Mouse (Mus musculus): ENCODE measurements around the gene Ctrc. TPM values are rescaled to one million over a fixed set of nuclear protein-coding genes. Genes with fewer than 3 reads are reported as not detected.
A peak's percentile ranks its signal among the peaks of the same experiment; 100 is the strongest.

Gene Ctrc
- polyA plus RNA-seq, 1 experiment from 2014 or later: not detected

GRCm38 (mm10) chr4:141796954-141797353 is 49.2 kb downstream of the Ctrc start:
- H3K27ac ChIP-seq (ENCODE audit: low read depth): no peak overlapping the region
- no peak for ATAC-seq
- TF ChIP-seq CTCF (IDR thresholded peaks at IDR 0.05; ENCODE audit: low read depth) (no peak), EP300 (IDR thresholded peaks at IDR 0.05; ENCODE audit: low read depth) (no peak)
- no peak overlapping the region for H3K4me3 ChIP-seq (ENCODE audit: low read depth, low read length)
- no peaks in the 10 kb centered on the region for H3K27me3 ChIP-seq (ENCODE audit: insufficient read depth, low read length)
- H3K36me3 ChIP-seq (replicated peaks; ENCODE audit: insufficient read depth, low read length): peaks cover 14% of the 10 kb centered on the region
- DNase-seq: no peak
- WGBS (ENCODE audit: insufficient replicate concordance): 86% methylated on average over 4 of the region's 4 CpGs
- peaks cover 25% of the 10 kb centered on the region for H3K4me1 ChIP-seq (ENCODE audit: insufficient read depth)
- H3K4me2 ChIP-seq (ENCODE audit: low read depth, low read length): no peak overlapping the region
- H3K9me3 ChIP-seq (ENCODE audit: low read length): no peaks in the 10 kb centered on the region
- H3K9ac ChIP-seq (replicated peaks): no peak overlapping the region

GRCm38 (mm10) chr4:141796356-141796755 is 49.8 kb downstream of the Ctrc start:
- H3K4me1 ChIP-seq (ENCODE audit: insufficient read depth): peaks cover 28% of the 10 kb centered on the region

GRCm38 (mm10) chr4:141794152-141794535 is 52.0 kb downstream of the Ctrc start:
- 5% methylated on average over 5 of the region's 5 CpGs for WGBS (ENCODE audit: insufficient replicate concordance)
- ATAC-seq (no peak), DNase-seq (no peak)
- peak overlapping the region; percentile 48 for H3K9ac ChIP-seq (replicated peaks)
- peaks cover 14% of the 10 kb centered on the region for H3K36me3 ChIP-seq (replicated peaks; ENCODE audit: insufficient read depth, low read length)
- no peaks in the 10 kb centered on the region for H3K27me3 ChIP-seq (ENCODE audit: insufficient read depth, low read length)
- peaks cover 39% of the 10 kb centered on the region for H3K4me1 ChIP-seq (ENCODE audit: insufficient read depth)
- TF ChIP-seq EP300 (IDR thresholded peaks at IDR 0.05; ENCODE audit: low read depth) (peak; percentile 14; the same call in 1 of the 2 replicates), CTCF (IDR thresholded peaks at IDR 0.05; ENCODE audit: low read depth) (no peak)
- H3K27ac ChIP-seq (ENCODE audit: low read depth): peak overlapping the region; percentile 81
- H3K4me3 ChIP-seq (ENCODE audit: low read depth, low read length): peak overlapping the region; percentile 51
- H3K4me2 ChIP-seq (ENCODE audit: low read depth, low read length): peak overlapping the region; percentile 76
- no peaks in the 10 kb centered on the region for H3K9me3 ChIP-seq (ENCODE audit: low read length)

More at GRCm38 (mm10) chr4:141796356-141796755, 49.8 kb downstream of the Ctrc start:
- Histone ChIP-seq H3K9ac (replicated peaks) (no peak overlapping the region), H3K9me3 (ENCODE audit: low read length) (no peaks in the 10 kb centered on the region), H3K4me3 (ENCODE audit: low read depth, low read length) (no peak overlapping the region), H3K27ac (ENCODE audit: low read depth) (no peak overlapping the region), H3K4me2 (ENCODE audit: low read depth, low read length) (no peak overlapping the region), H3K36me3 (replicated peaks; ENCODE audit: insufficient read depth, low read length) (peaks cover 14% of the 10 kb centered on the region), H3K27me3 (ENCODE audit: insufficient read depth, low read length) (no peaks in the 10 kb centered on the region)
- ATAC-seq (no peak), DNase-seq (no peak)
- WGBS (ENCODE audit: insufficient replicate concordance): 88% methylated on average over 7 of the region's 7 CpGs
- no peak for TF ChIP-seq EP300 (IDR thresholded peaks at IDR 0.05; ENCODE audit: low read depth)
- TF ChIP-seq CTCF (IDR thresholded peaks at IDR 0.05; ENCODE audit: low read depth): no peak

GRCm38 (mm10) chr4:141793282-141794151 is 52.6 kb downstream of the Ctrc start, which contains the start of gene Casp9:
Casp9 (plus strand) TSS chr4:141793612.
- DNase-seq: peak; percentile 98
- peak within 1 kb of the TSS; percentile 51 for H3K4me3 ChIP-seq (ENCODE audit: low read depth, low read length)
- H3K27ac ChIP-seq (ENCODE audit: low read depth): peak within 1 kb of the TSS; percentile 81
- WGBS (ENCODE audit: insufficient replicate concordance): under 1% methylated on average over 70 of the region's 80 CpGs
- TF ChIP-seq CTCF (IDR thresholded peaks at IDR 0.05; ENCODE audit: low read depth): peak; percentile 23; the same call in 1 of the 2 replicates
- peak; percentile 56; the same call in 1 of the 2 replicates for TF ChIP-seq EP300 (IDR thresholded peaks at IDR 0.05; ENCODE audit: low read depth)
- peak within 1 kb of the TSS; percentile 76 for H3K4me2 ChIP-seq (ENCODE audit: low read depth, low read length)
- H3K27me3 ChIP-seq (ENCODE audit: insufficient read depth, low read length): no peaks in the 10 kb centered on the region
- peaks cover 16% of the 10 kb centered on the region for H3K36me3 ChIP-seq (replicated peaks; ENCODE audit: insufficient read depth, low read length)
- peak; percentile 73 for ATAC-seq
- peak within 1 kb of the TSS; percentile 48 for H3K9ac ChIP-seq (replicated peaks)
- no peaks in the 10 kb centered on the region for H3K9me3 ChIP-seq (ENCODE audit: low read length)
- peaks cover 39% of the 10 kb centered on the region for H3K4me1 ChIP-seq (ENCODE audit: insufficient read depth)

- H3K9ac ChIP-seq (replicated peaks): peak overlapping the region; percentile 47
- TF ChIP-seq CTCF (IDR thresholded peaks at IDR 0.05; ENCODE audit: low read depth) (no peak), EP300 (IDR thresholded peaks at IDR 0.05; ENCODE audit: low read depth) (no peak)
- no peaks in the 10 kb centered on the region for H3K9me3 ChIP-seq (ENCODE audit: low read length)
- peak overlapping the region; percentile 76 for H3K4me2 ChIP-seq (ENCODE audit: low read depth, low read length)
- peak overlapping the region; percentile 51 for H3K4me3 ChIP-seq (ENCODE audit: low read depth, low read length)
- peak overlapping the region; percentile 81 for H3K27ac ChIP-seq (ENCODE audit: low read depth)
- H3K36me3 ChIP-seq (replicated peaks; ENCODE audit: insufficient read depth, low read length): peaks cover 18% of the 10 kb centered on the region
- WGBS (ENCODE audit: insufficient replicate concordance): 7% methylated on average over 10 of the region's 10 CpGs
- ATAC-seq: peak; percentile 3; the same call in 1 of the 2 replicates
- H3K4me1 ChIP-seq (ENCODE audit: insufficient read depth): peaks cover 39% of the 10 kb centered on the region
- DNase-seq: no peak
- no peaks in the 10 kb centered on the region for H3K27me3 ChIP-seq (ENCODE audit: insufficient read depth, low read length)
Observed at GRCm38 (mm10) chr4:141792554-141793281, 53.4 kb downstream of the Ctrc start.

GRCm38 (mm10) chr4:141791951-141792350 is 54.2 kb downstream of the Ctrc start:
- H3K36me3 ChIP-seq (replicated peaks; ENCODE audit: insufficient read depth, low read length): peaks cover 17% of the 10 kb centered on the region
- WGBS (ENCODE audit: insufficient replicate concordance): 66% methylated on average over 8 of the region's 8 CpGs
- H3K9me3 ChIP-seq (ENCODE audit: low read length): no peaks in the 10 kb centered on the region
- no peak overlapping the region for H3K4me3 ChIP-seq (ENCODE audit: low read depth, low read length)
- H3K27me3 ChIP-seq (ENCODE audit: insufficient read depth, low read length): no peaks in the 10 kb centered on the region
- peaks cover 39% of the 10 kb centered on the region for H3K4me1 ChIP-seq (ENCODE audit: insufficient read depth)
- DNase-seq (peak; percentile 30), ATAC-seq (no peak)
- H3K4me2 ChIP-seq (ENCODE audit: low read depth, low read length): no peak overlapping the region
- peak overlapping the region; percentile 81; the same call in 1 of the 2 replicates for H3K27ac ChIP-seq (ENCODE audit: low read depth)
- no peak overlapping the region for H3K9ac ChIP-seq (replicated peaks)
- no peak for TF ChIP-seq CTCF (IDR thresholded peaks at IDR 0.05; ENCODE audit: low read depth)
- TF ChIP-seq EP300 (IDR thresholded peaks at IDR 0.05; ENCODE audit: low read depth): no peak
